Mouse (Mus musculus) erythroblast, embryonic 14.5 days (primary cell): Measurements from ENCODE around the gene Cdh23.

Source experiments
- GATA1 ChIP-seq: IDR thresholded peaks from 2 replicates; pipeline ENCODE4 v1.6.1; 2012; ENCODE audit warnings: low read length, inconsistent platforms, mixed read lengths
- TAL1 ChIP-seq: IDR thresholded peaks from 3 replicates; pipeline ENCODE4 v1.6.1; 2012; ENCODE audit warnings: low read length, inconsistent platforms, mixed read lengths

DNA sequence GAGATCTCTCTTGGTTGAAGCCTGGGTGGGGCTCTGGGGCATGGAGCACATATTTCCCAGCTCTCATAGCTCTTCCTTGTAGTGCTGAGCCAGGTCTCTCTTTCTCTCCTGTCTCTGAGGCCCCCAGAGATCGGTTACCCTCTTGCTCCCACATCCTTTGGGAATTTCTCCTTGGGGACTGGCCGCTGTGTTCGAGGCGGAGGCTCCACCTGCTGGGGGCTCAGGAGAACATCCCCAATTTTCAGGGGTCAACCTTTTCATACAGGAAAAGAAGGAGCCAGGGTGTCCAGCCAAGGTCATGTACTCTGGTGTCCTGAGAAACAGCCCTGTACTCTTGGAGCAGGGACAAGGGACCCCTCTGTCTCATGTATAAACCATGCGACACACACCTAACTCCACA, 284.5 kb downstream of the Cdh23 start:
- TF ChIP-seq GATA1: no peak
- no peak for TF ChIP-seq TAL1
